Mouse (Mus musculus) liver, embryonic 14.5 days (tissue): ENCODE measurements around the gene Pradc1.

Source experiments
- CTCF ChIP-seq: IDR thresholded peaks from 2 replicates; pipeline ENCODE4 v1.5.1; 2016; ENCODE audit warnings: antibody characterized with exemption, low read depth, control low read depth
- EP300 ChIP-seq: IDR thresholded peaks from 2 replicates; pipeline ENCODE4 v1.6.1; 2016; ENCODE audit warnings: antibody characterized with exemption, low read depth

DNA sequence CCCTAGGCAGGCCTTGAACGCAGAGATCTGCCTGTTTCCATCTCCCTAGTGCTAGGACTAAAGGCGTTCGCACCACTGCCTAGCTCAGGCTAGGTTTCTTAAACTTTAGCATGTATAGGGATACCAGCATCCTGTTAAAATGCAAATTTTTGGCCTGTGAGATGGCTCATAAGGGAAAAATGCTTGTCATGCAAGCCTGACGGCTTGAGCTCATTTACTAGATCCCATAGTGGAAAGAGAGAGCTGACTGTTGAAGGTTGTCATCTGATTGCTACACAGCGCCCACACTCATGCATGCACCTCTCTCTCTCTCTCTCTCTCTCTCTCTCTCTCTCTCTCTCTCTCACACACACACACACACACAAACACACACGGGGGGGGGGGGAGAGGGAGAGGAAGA, 15.1 kb downstream of the Pradc1 start:
- TF ChIP-seq CTCF = no peak
- TF ChIP-seq EP300 = no peak
